14 mouse cellular contexts compared by ENCODE assay signal in the genomic region with DNA sequence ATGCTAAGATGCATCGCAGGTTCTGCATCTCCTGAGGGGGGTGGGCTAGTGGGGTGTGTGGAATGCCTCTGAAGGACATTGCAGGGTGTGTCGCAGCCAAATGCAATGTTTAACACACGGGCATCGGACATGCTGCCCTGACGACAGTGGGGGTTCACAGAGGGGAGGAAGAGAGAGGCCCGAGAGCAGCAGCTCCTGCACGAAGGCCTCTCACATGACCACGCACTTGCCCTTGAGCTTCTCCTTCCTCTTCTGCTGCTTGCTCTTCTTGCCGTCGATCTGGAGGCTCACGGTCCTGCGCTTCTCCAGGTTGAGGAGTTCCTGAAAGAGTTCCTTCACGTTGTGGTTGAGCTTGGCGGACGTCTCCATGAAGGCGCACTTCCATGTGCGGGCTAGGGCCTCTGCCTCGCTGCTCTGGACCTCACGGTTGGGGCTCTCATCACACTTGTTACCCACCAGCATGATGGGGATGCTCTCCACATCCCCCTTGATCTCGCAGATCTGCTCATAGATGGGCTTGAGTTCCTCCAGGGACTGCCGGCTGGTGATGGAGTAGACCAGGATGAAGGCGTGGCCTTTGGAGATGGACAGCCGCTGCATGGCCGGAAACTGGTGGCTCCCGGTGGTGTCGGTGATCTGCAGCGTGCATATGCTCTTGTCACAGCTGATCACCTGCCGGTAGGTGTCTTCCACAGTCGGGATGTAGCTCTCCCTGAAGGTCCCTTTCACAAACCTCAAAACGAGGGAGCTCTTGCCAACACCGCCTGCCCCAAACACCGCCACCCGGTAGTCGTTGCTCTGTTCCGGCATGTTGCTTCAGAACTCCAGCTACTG. TPM values are rescaled to one million over a fixed set of nuclear protein-coding genes. Genes with fewer than 3 reads are reported as not detected.
"Had no signal": no experiment of that assay in that cellular context is flagged by ENCODE, and none has a peak within 500 bp of the region (broad histone marks: within the 10 kb centered on the region; RNA-seq: fewer than 3 reads in every experiment).

No protein-coding gene starts in this region.

- H3K9ac ChIP-seq: limb, embryonic 13.5 days; liver, embryonic 14.5 days; neural tube, embryonic 13.5 days; stomach, embryonic 15.5 days had no signal

- H3K27me3 ChIP-seq: limb, embryonic 13.5 days; neural tube, embryonic 13.5 days; stomach, embryonic 15.5 days had no signal

- H3K4me1 ChIP-seq: limb, embryonic 13.5 days; neural tube, embryonic 13.5 days; stomach, embryonic 15.5 days had no signal

- DNase-seq: kidney, adult 9 months; kidney, postnatal 36 days; left cerebral cortex, postnatal 4 days; lung, adult 18-20 months; right cerebral cortex, postnatal 14 days; thymus, postnatal 14 days had no signal

- ATAC-seq: midbrain, embryonic 16.5 days had no signal

- H3K4me3 ChIP-seq: layer of hippocampus, adult 2 months; limb, embryonic 13.5 days; neural tube, embryonic 13.5 days; stomach, embryonic 15.5 days had no signal

- H3K36me3 ChIP-seq: limb, embryonic 13.5 days; neural tube, embryonic 13.5 days; stomach, embryonic 15.5 days had no signal

- H3K27ac ChIP-seq: kidney, postnatal 0 days; layer of hippocampus, adult 2 months; limb, embryonic 13.5 days; liver, embryonic 14.5 days; neural tube, embryonic 13.5 days; stomach, embryonic 15.5 days had no signal

RNA-seq across cellular contexts. Expression of a gene that starts 23.4 kb away (rescaled TPM):
- total RNA-seq: liver, adult 2 months had no signal
